13 mouse cellular contexts compared by ENCODE assay signal in the genomic region with DNA sequence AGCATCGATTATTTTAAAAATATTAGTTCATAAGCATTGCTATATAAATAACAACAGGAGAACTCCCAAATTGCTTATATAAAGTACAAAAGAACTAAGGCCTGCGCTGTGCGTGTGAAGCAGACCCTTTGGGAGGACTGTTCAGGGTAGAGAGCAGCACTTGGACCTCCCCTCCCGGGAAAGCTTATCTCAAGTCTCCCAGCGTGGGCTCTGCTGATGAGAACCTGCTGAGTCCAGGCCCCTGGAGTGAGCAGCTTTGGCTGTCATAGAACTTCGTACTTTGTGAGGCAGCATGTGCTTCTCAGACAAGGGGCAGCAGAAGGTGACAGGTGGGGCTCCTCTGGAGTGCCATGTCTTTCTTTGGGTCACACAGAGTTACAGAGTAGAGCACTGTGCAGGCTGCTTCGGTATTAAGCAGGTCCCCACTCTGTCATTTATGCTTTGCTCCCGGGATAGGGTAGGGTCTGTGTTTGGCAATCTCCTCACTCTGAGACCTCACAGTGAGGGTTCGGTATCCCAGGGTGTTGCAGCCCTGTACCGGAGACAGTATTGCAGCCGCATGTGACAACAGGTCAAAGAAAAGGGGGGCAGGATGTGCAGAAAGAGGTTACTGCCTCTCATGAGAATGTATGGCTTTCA. TPM values are rescaled to one million over a fixed set of nuclear protein-coding genes. Genes with fewer than 3 reads are reported as not detected.
DNase-seq lines count a peak whose midpoint lies in the region; ATAC-seq and TF ChIP-seq lines count a peak whose summit lies in the region.
"Had no signal": no experiment of that assay in that cellular context is flagged by ENCODE, and none has a peak within 500 bp of the region (broad histone marks: within the 10 kb centered on the region; RNA-seq: fewer than 3 reads in every experiment).

No protein-coding gene starts in this region.

- no peak for TF ChIP-seq POLR2A in kidney, adult 2 months (IDR thresholded peaks at IDR 0.05; ENCODE audit: low read depth, low read length)

- peak overlapping the region; percentile 65 for H3K27ac ChIP-seq in heart, embryonic 12.5 days (ENCODE audit: poor library complexity, severe bottlenecking)
- H3K27ac ChIP-seq in kidney, embryonic 15.5 days: no peak overlapping the region
- no peak overlapping the region for H3K27ac ChIP-seq in kidney, adult 2 months (ENCODE audit: insufficient read depth, low read depth, low read length)
- peak overlapping the region; percentile 3; the same call in 1 of the 2 replicates for H3K27ac ChIP-seq in stomach, embryonic 14.5 days (ENCODE audit: low read length)
- no peak overlapping the region for H3K27ac ChIP-seq in stomach, postnatal 0 days (replicated peaks)
- H3K27ac ChIP-seq in neural tube, embryonic 15.5 days (replicated peaks): no peak overlapping the region
- H3K27ac ChIP-seq: liver, embryonic 14.5 days had no signal

- DNase-seq in heart, postnatal 36 days: no peak
- DNase-seq in kidney, adult 2 months: no peak
- DNase-seq in stomach, postnatal 0 days (ENCODE audit: low spot score): no peak
- no peak for DNase-seq in gastrocnemius, postnatal 10 days
- DNase-seq: cerebellum, postnatal 10 days; kidney, adult 18-20 months had no signal

- no peak overlapping the region; the same call in 1 of the 2 replicates for H3K9ac ChIP-seq in heart, embryonic 12.5 days
- no peak overlapping the region for H3K9ac ChIP-seq in kidney, embryonic 15.5 days
- no peak overlapping the region for H3K9ac ChIP-seq in stomach, embryonic 14.5 days (replicated peaks; ENCODE audit: low read depth, low read length)
- H3K9ac ChIP-seq in stomach, postnatal 0 days (ENCODE audit: low read length): no peak overlapping the region
- H3K9ac ChIP-seq in neural tube, embryonic 15.5 days (replicated peaks): no peak overlapping the region
- H3K9ac ChIP-seq: liver, embryonic 14.5 days had no signal

- no peaks in the 10 kb centered on the region for H3K9me3 ChIP-seq in heart, embryonic 12.5 days (replicated peaks)
- no peaks in the 10 kb centered on the region for H3K9me3 ChIP-seq in kidney, embryonic 15.5 days (replicated peaks)
- no peaks in the 10 kb centered on the region for H3K9me3 ChIP-seq in stomach, embryonic 14.5 days (ENCODE audit: control insufficient read depth, low read depth, low read length)
- no peaks in the 10 kb centered on the region for H3K9me3 ChIP-seq in stomach, postnatal 0 days (ENCODE audit: control insufficient read depth, low read length)
- H3K9me3 ChIP-seq in neural tube, embryonic 15.5 days (replicated peaks): no peaks in the 10 kb centered on the region

- peak; percentile 56; the same call in 1 of the 2 replicates for ATAC-seq in heart, embryonic 12.5 days (ENCODE audit: insufficient number of reproducible peaks, low FRiP score)
- ATAC-seq in kidney, embryonic 15.5 days (replicated peaks; ENCODE audit: low FRiP score): 0 out of 2 replicates have a peak, but pooled peaks have one; percentile 20
- ATAC-seq in stomach, embryonic 14.5 days (ENCODE audit: insufficient number of reproducible peaks, insufficient read depth, low FRiP score, low read depth): no peak
- no peak for ATAC-seq in stomach, postnatal 0 days (ENCODE audit: low FRiP score, low TSS enrichment)
- ATAC-seq in neural tube, embryonic 15.5 days (ENCODE audit: low FRiP score): no peak
- ATAC-seq: forebrain, embryonic 14.5 days; Patski had no signal

- H3K4me3 ChIP-seq in heart, embryonic 12.5 days: no peak overlapping the region
- H3K4me3 ChIP-seq in kidney, embryonic 15.5 days (replicated peaks): no peak overlapping the region
- no peak overlapping the region for H3K4me3 ChIP-seq in kidney, adult 2 months (ENCODE audit: insufficient read depth, low read depth, low read length)
- H3K4me3 ChIP-seq in stomach, embryonic 14.5 days (ENCODE audit: low read depth, low read length): no peak overlapping the region
- no peak overlapping the region for H3K4me3 ChIP-seq in stomach, postnatal 0 days (ENCODE audit: low read depth, low read length)
- H3K4me3 ChIP-seq in neural tube, embryonic 15.5 days (replicated peaks): no peak overlapping the region

- no peaks in the 10 kb centered on the region for H3K36me3 ChIP-seq in heart, embryonic 12.5 days
- H3K36me3 ChIP-seq in kidney, embryonic 15.5 days: no peaks in the 10 kb centered on the region
- H3K36me3 ChIP-seq in kidney, adult 2 months (ENCODE audit: control insufficient read depth, insufficient read depth, low read length): no peaks in the 10 kb centered on the region
- H3K36me3 ChIP-seq in stomach, embryonic 14.5 days (ENCODE audit: control insufficient read depth, insufficient read depth, low read length): no peaks in the 10 kb centered on the region
- H3K36me3 ChIP-seq in stomach, postnatal 0 days (ENCODE audit: control insufficient read depth, insufficient read depth, low read length): no peaks in the 10 kb centered on the region
- H3K36me3 ChIP-seq in neural tube, embryonic 15.5 days: no peaks in the 10 kb centered on the region

- H3K4me2 ChIP-seq in heart, embryonic 12.5 days: peak overlapping the region; percentile 4; the same call in 1 of the 2 replicates
- no peak overlapping the region for H3K4me2 ChIP-seq in kidney, embryonic 15.5 days
- H3K4me2 ChIP-seq in stomach, embryonic 14.5 days (replicated peaks; ENCODE audit: low read depth, low read length): no peak overlapping the region
- H3K4me2 ChIP-seq in stomach, postnatal 0 days (replicated peaks; ENCODE audit: low read depth): no peak overlapping the region
- no peak overlapping the region for H3K4me2 ChIP-seq in neural tube, embryonic 15.5 days

- WGBS in heart, embryonic 12.5 days: 21% methylated on average over 11 of the region's 11 CpGs
- 71% methylated on average over 11 of the region's 11 CpGs for WGBS in kidney, embryonic 15.5 days
- 86% methylated on average over 11 of the region's 11 CpGs for WGBS in kidney, adult 2 months
- WGBS in stomach, embryonic 14.5 days: 47% methylated on average over 11 of the region's 11 CpGs
- 60% methylated on average over 11 of the region's 11 CpGs for WGBS in stomach, postnatal 0 days
- WGBS in neural tube, embryonic 15.5 days: 57% methylated on average over 11 of the region's 11 CpGs

- H3K4me1 ChIP-seq in heart, embryonic 12.5 days (replicated peaks): peaks cover 24% of the 10 kb centered on the region
- H3K4me1 ChIP-seq in kidney, embryonic 15.5 days: peaks cover 21% of the 10 kb centered on the region
- H3K4me1 ChIP-seq in kidney, adult 2 months (ENCODE audit: control insufficient read depth, insufficient read depth, low read length): peaks cover 7% of the 10 kb centered on the region; the same call in 1 of the 2 replicates
- H3K4me1 ChIP-seq in stomach, embryonic 14.5 days (ENCODE audit: control insufficient read depth, insufficient read depth, low read length): peaks cover 6% of the 10 kb centered on the region; the same call in 1 of the 2 replicates
- H3K4me1 ChIP-seq in stomach, postnatal 0 days (replicated peaks; ENCODE audit: control insufficient read depth, insufficient read depth): no peaks in the 10 kb centered on the region
- peaks cover 6% of the 10 kb centered on the region; the same call in 1 of the 2 replicates for H3K4me1 ChIP-seq in neural tube, embryonic 15.5 days

- TF ChIP-seq EP300 in stomach, postnatal 0 days (optimal IDR thresholded peaks at IDR 0.05): no peak

- H3K27me3 ChIP-seq in heart, embryonic 12.5 days (replicated peaks): no peaks in the 10 kb centered on the region
- no peaks in the 10 kb centered on the region for H3K27me3 ChIP-seq in kidney, embryonic 15.5 days
- H3K27me3 ChIP-seq in kidney, adult 2 months (replicated peaks; ENCODE audit: control insufficient read depth, insufficient read depth, low read length): no peaks in the 10 kb centered on the region
- no peaks in the 10 kb centered on the region for H3K27me3 ChIP-seq in stomach, embryonic 14.5 days (ENCODE audit: control insufficient read depth, insufficient read depth, low read length)
- H3K27me3 ChIP-seq in stomach, postnatal 0 days (ENCODE audit: control insufficient read depth, insufficient read depth, low read length): no peaks in the 10 kb centered on the region
- no peaks in the 10 kb centered on the region for H3K27me3 ChIP-seq in neural tube, embryonic 15.5 days (replicated peaks)
- H3K27me3 ChIP-seq: Patski had no signal

- intact Hi-C loops in heart, postnatal 36 days (cut with DNase I): no loop called here

- no peak for TF ChIP-seq CTCF in kidney, adult 2 months (conservative IDR thresholded peaks at IDR 0.05; ENCODE audit: insufficient read depth, insufficient read length, low read depth, low read length)
- no peak for TF ChIP-seq CTCF in stomach, postnatal 0 days (IDR thresholded peaks at IDR 0.05; ENCODE audit: low read depth)

RNA-seq across cellular contexts. Expression of a gene that starts 34.8 kb away (rescaled TPM):
- 107 TPM in 2 replicates for polyA plus RNA-seq in heart, embryonic 12.5 days (2016; fragmentation: Nextera tagmentation; extraction: Ambion mirVana)
- 10 to 100 TPM; 29.9 to 44.8 TPM for total RNA-seq in heart, postnatal 36 days (2021)
- 60.3 and 63.1 TPM in 2 replicates for polyA plus RNA-seq in kidney, embryonic 15.5 days (2015; fragmentation: Nextera tagmentation; extraction: Ambion mirVana)
- 43.1 and 44.9 TPM in 2 replicates for polyA plus RNA-seq in kidney, adult 2 months (2012; rRNA removed)
- 51.2 and 52.0 TPM in 2 replicates for polyA plus RNA-seq in stomach, embryonic 14.5 days (2014; fragmentation: Nextera tagmentation; extraction: Ambion mirVana)
- 33.6 and 45.0 TPM in 2 replicates for polyA plus RNA-seq in stomach, postnatal 0 days (2015; fragmentation: Nextera tagmentation; extraction: Ambion mirVana)
- 16.5 and 17.4 TPM in 2 replicates for polyA plus RNA-seq in neural tube, embryonic 15.5 days (2015; fragmentation: Nextera tagmentation; extraction: Ambion mirVana)
- 1 to 10 TPM; 6.3 to 8.1 TPM for total RNA-seq in gastrocnemius, postnatal 10 days (2021)

Comparison
In these comparisons a context has a peak if more than half of its experiments do, and no peak if none do; other contexts are left out.
1. H3K27ac ChIP-seq: peak in heart, embryonic 12.5 days (single experiment) and stomach, embryonic 14.5 days (single experiment); none in kidney, embryonic 15.5 days (single experiment), kidney, adult 2 months (single experiment), stomach, postnatal 0 days (single experiment) and neural tube, embryonic 15.5 days (single experiment).
2. ATAC-seq: peak in heart, embryonic 12.5 days (single experiment) and kidney, embryonic 15.5 days (single experiment); none in stomach, embryonic 14.5 days (single experiment), stomach, postnatal 0 days (single experiment) and neural tube, embryonic 15.5 days (single experiment).